Mouse (Mus musculus): ENCODE data around the gene Olfr447.

GRCm38 (mm10) chr6:42890141-42890540, 18.5 kb upstream of the Olfr447 start, which contains the start of gene Olfr448:
- no peak for TF ChIP-seq TAL1 (IDR thresholded peaks at IDR 0.05; ENCODE audit: low read length)
- no peak for TF ChIP-seq GATA1 (IDR thresholded peaks at IDR 0.05; ENCODE audit: low read length)
